Mouse (Mus musculus): ENCODE measurements at regions not wholly inside any gene's neighbourhood (a gene's known extent, or its start where the extent isn't known, plus 50 kb on each side); places are given as distances from the start of the nearest gene placed in this dataset.

DNA sequence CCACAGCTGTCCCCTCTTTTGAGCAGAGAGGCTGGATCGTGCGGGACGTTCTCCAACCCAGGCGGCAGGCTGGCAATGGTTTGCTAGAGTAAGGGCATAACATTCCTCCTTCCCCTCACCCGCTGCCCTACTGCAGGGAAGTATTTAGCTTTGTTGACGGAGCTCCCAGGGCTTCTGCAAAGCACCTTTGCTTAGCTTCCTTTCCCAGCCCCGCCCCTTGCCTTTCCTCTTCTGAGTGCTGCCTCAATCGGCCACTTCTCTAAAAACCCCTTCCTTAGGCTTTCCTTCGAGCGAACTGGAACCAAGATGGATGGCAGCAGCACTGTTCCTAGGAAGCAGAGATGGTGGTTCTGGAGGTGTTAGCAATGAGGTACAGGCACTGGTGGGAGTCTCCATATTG lies 183.2 kb upstream of the Adgrl2 start:
- no peak for TF ChIP-seq EP300 (IDR thresholded peaks at IDR 0.05; ENCODE audit: insufficient read depth, low read depth, low read length)
- no peak for TF ChIP-seq CTCF (IDR thresholded peaks at IDR 0.05)
- no peak for TF ChIP-seq POLR2A (IDR thresholded peaks at IDR 0.05; ENCODE audit: insufficient read depth, low read depth, low read length)
